Mouse (Mus musculus): Measurements from ENCODE around the gene Akirin1.

- TF ChIP-seq POLR2AphosphoS2 (IDR thresholded peaks at IDR 0.05; ENCODE audit: insufficient read length, low read depth) (no peak), TCF12 (IDR thresholded peaks at IDR 0.05; ENCODE audit: insufficient read depth, poor library complexity, severe bottlenecking) (no peak), MYOG (IDR thresholded peaks at IDR 0.05; ENCODE audit: control insufficient read depth in 1 of 3, insufficient read depth in 1 of 3, insufficient read length in 2 of 3, low read depth in 2 of 3) (no peak), POLR2A (IDR thresholded peaks at IDR 0.05; ENCODE audit: insufficient read length, low read depth) (no peak), USF1 (IDR thresholded peaks at IDR 0.05; ENCODE audit: low read depth) (no peak), CEBPB (IDR thresholded peaks at IDR 0.05; ENCODE audit: insufficient read depth, poor library complexity, severe bottlenecking) (no peak), MYOD1 (IDR thresholded peaks at IDR 0.05; ENCODE audit: control insufficient read depth in 1 of 3, insufficient read length in 2 of 3, low read depth in 2 of 3) (no peak), MAX (IDR thresholded peaks at IDR 0.05; ENCODE audit: low read depth) (no peak), SRF (IDR thresholded peaks at IDR 0.05; ENCODE audit: control insufficient read depth, insufficient read length, low read depth) (no peak), E2F4 (IDR thresholded peaks at IDR 0.05; ENCODE audit: insufficient read depth) (no peak), TCF3 (IDR thresholded peaks at IDR 0.05; ENCODE audit: insufficient read length, low read depth) (no peak)
Measured at GRCm38 (mm10) chr4:123793136-123793535, 43.0 kb upstream of the Akirin1 start.
